ENCODE assay signal across 8 mouse cellular contexts in genomic region chr1:175936282-175936737, GRCm38 (mm10). TPM values are rescaled to one million over a fixed set of nuclear protein-coding genes. Genes with fewer than 3 reads are reported as not detected.
A peak's percentile ranks its signal among the peaks of the same experiment; 100 is the strongest.
DNase-seq lines count a peak whose midpoint lies in the region; ATAC-seq lines count a peak whose summit lies in the region.

No protein-coding gene starts in this region.

- no peak overlapping the region for H3K27ac ChIP-seq in intestine, embryonic 16.5 days (ENCODE audit: low read length)

- H3K9ac ChIP-seq in intestine, embryonic 16.5 days (ENCODE audit: low read depth, low read length): peak overlapping the region; percentile 21; the same call in 1 of the 2 replicates

- peak; percentile 79 for ATAC-seq in intestine, embryonic 16.5 days
- peak; percentile 97 for ATAC-seq in megakaryocyte-erythroid progenitor cell, adult 5-6 weeks (replicated peaks; ENCODE audit: low FRiP score, low TSS enrichment, poor library complexity, severe bottlenecking)

- DNase-seq in 416B (ENCODE audit: low read depth): peak; percentile 85
- peak; percentile 81 for DNase-seq in adipocyte (ENCODE audit: low spot score)
- peak; percentile 96 for DNase-seq in embryo, embryonic 10.5 days (ENCODE audit: low spot score)
- DNase-seq in gonadal fat pad, adult 2 months (ENCODE audit: low read depth): peak; percentile 9
- DNase-seq in left cerebral cortex, postnatal 10 days (ENCODE audit: extremely low spot score in 1 of 2, low spot score in 2 of 2): peak; percentile 67 to 83
- DNase-seq in right cerebral cortex, postnatal 36 days (ENCODE audit: low spot score in 2 of 2): peak; percentile 52 to 61

- 0 out of 2 replicates have a peak overlapping the region, but pooled peaks have one; percentile 7 for H3K4me3 ChIP-seq in intestine, embryonic 16.5 days (ENCODE audit: low read length)

- no peaks in the 10 kb centered on the region for H3K36me3 ChIP-seq in intestine, embryonic 16.5 days (ENCODE audit: control insufficient read depth, insufficient read depth, low read length)

- H3K9me3 ChIP-seq in intestine, embryonic 16.5 days (ENCODE audit: control insufficient read depth, low read length): no peaks in the 10 kb centered on the region

- H3K4me2 ChIP-seq in intestine, embryonic 16.5 days (ENCODE audit: low read depth, low read length): 0 out of 2 replicates have a peak overlapping the region, but pooled peaks have one; percentile 11

- 10% methylated on average over 11 of the region's 11 CpGs for WGBS in intestine, embryonic 16.5 days

- no peaks in the 10 kb centered on the region for H3K4me1 ChIP-seq in intestine, embryonic 16.5 days (ENCODE audit: control insufficient read depth, insufficient read depth, low read length)

- intact Hi-C loops in left cerebral cortex, postnatal 10 days (cut with DNase I): loop anchor here (2.0 to 10.0 kb wide), 3 partner anchors 286 to 928 kb away; no protein-coding TSS in a partner anchor

- no peaks in the 10 kb centered on the region for H3K27me3 ChIP-seq in intestine, embryonic 16.5 days (replicated peaks; ENCODE audit: control insufficient read depth, insufficient read depth, low read length)

RNA-seq across cellular contexts. Expression of gene Gm38100, which starts 16.2 kb away (rescaled TPM):
- not detected in 2 replicates for polyA plus RNA-seq in gonadal fat pad, adult 2 months (2012; rRNA removed)
- polyA plus RNA-seq in intestine, embryonic 16.5 days (2015; fragmentation: Nextera tagmentation; extraction: Ambion mirVana): 0.07 TPM in 1 of 2 replicates, not detected in the other
- not detected for total RNA-seq in left cerebral cortex, postnatal 10 days (2021)
- 1.1 TPM in 1 of 2 replicates, not detected in the other for total RNA-seq in megakaryocyte-erythroid progenitor cell, adult 5-6 weeks (2014; fragmentation: Nextera tagmentation)
- total RNA-seq in megakaryocyte-erythroid progenitor cell, adult 5-6 weeks (2017): not detected in 2 replicates

RNA-seq across cellular contexts. Expression of gene Rbm8a2, which starts 42.6 kb away (rescaled TPM):
- polyA plus RNA-seq in gonadal fat pad, adult 2 months (2012; rRNA removed): not detected in 2 replicates
- 0.15 and 0.61 TPM in 2 replicates for polyA plus RNA-seq in intestine, embryonic 16.5 days (2015; fragmentation: Nextera tagmentation; extraction: Ambion mirVana)
- total RNA-seq in left cerebral cortex, postnatal 10 days (2021): under 1 TPM in 1 of 2 experiments, not detected in 1; 0.34 TPM
- 0.27 and 0.28 TPM in 2 replicates for total RNA-seq in megakaryocyte-erythroid progenitor cell, adult 5-6 weeks (2014; fragmentation: Nextera tagmentation)
- total RNA-seq in megakaryocyte-erythroid progenitor cell, adult 5-6 weeks (2017): 0.42 and 0.61 TPM in 2 replicates

RNA-seq across cellular contexts. Expression of gene Exo1, which starts 55.9 kb away (rescaled TPM):
- polyA plus RNA-seq in gonadal fat pad, adult 2 months (2012; rRNA removed): 0.22 and 0.65 TPM in 2 replicates
- 44.2 and 46.2 TPM in 2 replicates for polyA plus RNA-seq in intestine, embryonic 16.5 days (2015; fragmentation: Nextera tagmentation; extraction: Ambion mirVana)
- 1 to 10 TPM; 2.0 to 3.4 TPM for total RNA-seq in left cerebral cortex, postnatal 10 days (2021)
- 60.4 and 84.6 TPM in 2 replicates for total RNA-seq in megakaryocyte-erythroid progenitor cell, adult 5-6 weeks (2014; fragmentation: Nextera tagmentation)
- 40.3 and 44.2 TPM in 2 replicates for total RNA-seq in megakaryocyte-erythroid progenitor cell, adult 5-6 weeks (2017)

Comparison
In these comparisons a context has a peak if more than half of its experiments do, and no peak if none do; other contexts are left out.
1. DNase-seq: peak in every context shown above with its lines; median percentile 96 in embryo, embryonic 10.5 days; 85 in 416B; 81 in adipocyte; 75 in left cerebral cortex, postnatal 10 days; 56 in right cerebral cortex, postnatal 36 days; 9 in gonadal fat pad, adult 2 months.
2. RNA of gene Exo1, which starts 55.9 kb away (total RNA-seq): 40.3 to 84.6 TPM in megakaryocyte-erythroid progenitor cell, adult 5-6 weeks; 2.0 to 3.4 TPM in left cerebral cortex, postnatal 10 days; every median in the first group is over 4 times any median in the second.